Comparison of ENCODE assay signal across 21 mouse cellular contexts in the genomic region with DNA sequence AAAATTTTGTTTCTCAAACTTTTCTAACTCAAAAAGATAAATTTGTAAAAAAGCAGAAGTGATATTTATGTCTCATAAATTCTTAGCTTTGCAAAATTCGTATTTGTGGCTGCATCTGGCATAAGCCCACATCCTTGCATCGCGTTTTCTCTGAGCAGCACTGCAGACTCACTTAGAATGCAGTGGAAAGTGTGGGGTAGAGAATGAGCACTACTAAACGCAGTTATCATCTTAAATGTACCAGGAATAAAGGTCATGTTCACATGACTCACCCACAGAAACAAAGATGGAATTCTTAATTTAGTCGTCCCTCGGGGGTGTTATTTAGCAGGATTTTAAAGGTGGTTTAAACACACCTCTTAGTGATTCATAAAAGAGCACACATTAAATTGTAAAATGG.
DNase-seq lines count a peak whose midpoint lies in the region; ATAC-seq and TF ChIP-seq lines count a peak whose summit lies in the region.
"Had no signal": no experiment of that assay in that cellular context is flagged by ENCODE, and none has a peak within 500 bp of the region (broad histone marks: within the 10 kb centered on the region; RNA-seq: fewer than 3 reads in every experiment).

No protein-coding gene starts in this region.

- 78% methylated on average over 6 of the region's 6 CpGs for WGBS in kidney, embryonic 16.5 days
- 84% methylated on average over 6 of the region's 6 CpGs for WGBS in forebrain, embryonic 10.5 days

- H3K4me1 ChIP-seq in cortical plate, adult 2 months (ENCODE audit: control insufficient read depth, insufficient read depth, low read length): peaks cover 7% of the 10 kb centered on the region; the same call in 1 of the 2 replicates
- no peaks in the 10 kb centered on the region for H3K4me1 ChIP-seq in kidney, embryonic 16.5 days (ENCODE audit: insufficient read depth, low read length)
- no peaks in the 10 kb centered on the region for H3K4me1 ChIP-seq in forebrain, embryonic 10.5 days
- H3K4me1 ChIP-seq: forebrain, embryonic 13.5 days; neural tube, embryonic 13.5 days had no signal

- no peak overlapping the region for H3K4me3 ChIP-seq in cortical plate, adult 2 months (ENCODE audit: insufficient read depth, low read length)
- no peak overlapping the region for H3K4me3 ChIP-seq in kidney, embryonic 16.5 days (ENCODE audit: low read length)
- H3K4me3 ChIP-seq in forebrain, embryonic 10.5 days: no peak overlapping the region
- H3K4me3 ChIP-seq: forebrain, embryonic 13.5 days; megakaryocyte, embryonic 14.5 days; neural tube, embryonic 13.5 days had no signal

- H3K36me3 ChIP-seq in kidney, embryonic 16.5 days (ENCODE audit: insufficient read depth, low read length): no peaks in the 10 kb centered on the region
- no peaks in the 10 kb centered on the region for H3K36me3 ChIP-seq in forebrain, embryonic 10.5 days (replicated peaks)
- H3K36me3 ChIP-seq: neural tube, embryonic 13.5 days had no signal

- peaks cover 3% of the 10 kb centered on the region; the same call in 1 of the 2 replicates for H3K9me3 ChIP-seq in kidney, embryonic 16.5 days (ENCODE audit: low read length)
- H3K9me3 ChIP-seq in forebrain, embryonic 10.5 days: no peaks in the 10 kb centered on the region
- H3K9me3 ChIP-seq: forebrain, embryonic 13.5 days; neural tube, embryonic 13.5 days had no signal

- no peak overlapping the region for H3K4me2 ChIP-seq in kidney, embryonic 16.5 days (replicated peaks; ENCODE audit: low read depth, low read length)
- H3K4me2 ChIP-seq: forebrain, embryonic 13.5 days; heart, embryonic 11.5 days; lung, embryonic 14.5 days; neural tube, embryonic 13.5 days had no signal

- no peak for TF ChIP-seq POLR2A in cortical plate, adult 2 months (IDR thresholded peaks at IDR 0.05; ENCODE audit: extremely low read depth, insufficient read depth, low read length)

- H3K27ac ChIP-seq in cortical plate, adult 2 months (ENCODE audit: insufficient read depth, low read length): 0 out of 2 replicates have a peak overlapping the region, but pooled peaks have one; percentile 22
- no peak overlapping the region for H3K27ac ChIP-seq in kidney, embryonic 16.5 days (ENCODE audit: low read length)
- H3K27ac ChIP-seq in forebrain, embryonic 10.5 days: no peak overlapping the region
- H3K27ac ChIP-seq: forebrain, embryonic 13.5 days; hindbrain, postnatal 0 days; neural tube, embryonic 13.5 days had no signal

- H3K27me3 ChIP-seq in kidney, embryonic 16.5 days (ENCODE audit: insufficient read depth, low read length): no peaks in the 10 kb centered on the region
- H3K27me3 ChIP-seq in forebrain, embryonic 10.5 days (ENCODE audit: poor library complexity, severe bottlenecking): no peaks in the 10 kb centered on the region
- H3K27me3 ChIP-seq: forebrain, embryonic 13.5 days; neural tube, embryonic 13.5 days; Patski had no signal

- TF ChIP-seq CTCF in cortical plate, adult 2 months (IDR thresholded peaks at IDR 0.05; ENCODE audit: extremely low read depth, insufficient read depth, low read length): no peak

- DNase-seq in right cerebral cortex, adult 2 months (ENCODE audit: low spot score in 2 of 2): peak; percentile 44 to 53
- no peak for DNase-seq in right cerebral cortex, postnatal 4 days
- DNase-seq in cerebellum, postnatal 14 days: no peak
- no peak for DNase-seq in forebrain, embryonic 10.5 days (ENCODE audit: extremely low spot score, low spot score)
- DNase-seq: cerebellum, adult 11 months; gastrocnemius, postnatal 14 days; heart, postnatal 36 days; kidney, adult 8-10 months; layer of hippocampus, postnatal 36 days; liver; lung, embryonic 14.5 days; retina, postnatal 1 day had no signal

- no peak overlapping the region for H3K9ac ChIP-seq in kidney, embryonic 16.5 days (replicated peaks; ENCODE audit: low read length)
- H3K9ac ChIP-seq: forebrain, embryonic 13.5 days; lung, embryonic 14.5 days; neural tube, embryonic 13.5 days had no signal

- ATAC-seq in megakaryocyte progenitor cell, adult 5-6 weeks (replicated peaks; ENCODE audit: poor library complexity): 0 out of 2 replicates have a peak, but pooled peaks have one; percentile 23
- ATAC-seq in kidney, embryonic 16.5 days (ENCODE audit: low FRiP score, low TSS enrichment): no peak
- ATAC-seq: forebrain, embryonic 13.5 days; hindbrain, postnatal 0 days; Patski had no signal

Comparison
In these comparisons a context has a peak if more than half of its experiments do, and no peak if none do; other contexts are left out.
1. DNase-seq: peak in right cerebral cortex, adult 2 months (2 of 2); none in right cerebral cortex, postnatal 4 days (single experiment), cerebellum, postnatal 14 days (0 of 2) and forebrain, embryonic 10.5 days (single experiment).